Mouse (Mus musculus) CD4-positive, CD25-positive, alpha-beta regulatory T cell, adult 2 months (primary cell): Measurements from ENCODE around the gene Ppp1r9a.

ENCODE experiments used
- DNase-seq: peaks from one replicate; pipeline ENCODE4 v3.0.0-alpha.2; 2012; ENCODE audit warnings: low read depth, low spot score

The Ppp1r9a gene

GRCm38 (mm10) chr6:5198590-5198989 lies 295.9 kb downstream of the Ppp1r9a start:
- DNase-seq = no peak

DNA sequence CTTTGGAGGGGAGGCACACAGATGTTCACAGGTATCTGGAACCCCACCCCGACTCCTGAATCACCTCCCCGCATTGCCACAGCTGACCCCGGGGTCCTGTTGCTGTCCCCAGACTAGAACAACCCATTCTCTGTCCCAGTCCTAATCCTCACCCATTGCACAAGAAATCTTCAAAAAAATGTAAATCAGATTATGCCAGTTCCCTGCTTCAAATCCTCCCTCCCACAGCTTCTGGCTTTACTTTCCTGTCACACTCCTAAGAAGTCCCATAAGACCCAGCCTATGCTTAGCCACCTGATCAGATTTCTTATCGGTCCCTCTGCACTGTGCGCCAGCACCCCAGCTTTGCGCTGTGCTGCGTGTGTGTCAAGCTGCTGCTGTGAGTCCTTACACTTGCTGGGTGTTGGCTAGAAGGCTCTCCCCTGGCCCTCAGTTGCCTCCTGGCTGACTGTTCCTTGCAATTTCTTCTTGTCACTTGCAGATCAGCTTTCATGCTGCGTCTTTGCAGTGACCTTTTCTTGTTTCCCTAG lies 296.7 kb downstream of the Ppp1r9a start:
- DNase-seq = no peak

DNA sequence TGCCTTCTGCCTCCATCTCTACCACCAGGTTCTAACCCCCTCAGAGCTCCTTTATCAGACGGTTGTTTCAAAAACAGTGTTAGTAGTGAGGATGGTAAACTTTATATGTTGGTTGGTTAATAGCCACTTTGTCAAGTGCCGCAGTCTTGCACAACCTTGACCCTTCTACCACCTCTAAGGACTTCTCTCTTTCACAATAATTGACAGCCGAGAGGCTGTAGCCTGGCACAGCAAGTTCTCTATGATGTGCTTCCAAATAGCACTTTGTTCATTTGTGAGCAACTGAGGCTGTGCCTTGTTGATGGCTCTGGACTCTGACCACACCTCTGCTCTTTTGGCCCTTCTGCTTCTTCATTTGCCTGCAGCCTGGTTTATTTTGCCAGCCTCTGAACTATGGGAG lies 297.2 kb downstream of the Ppp1r9a start:
- no peak for DNase-seq

DNA sequence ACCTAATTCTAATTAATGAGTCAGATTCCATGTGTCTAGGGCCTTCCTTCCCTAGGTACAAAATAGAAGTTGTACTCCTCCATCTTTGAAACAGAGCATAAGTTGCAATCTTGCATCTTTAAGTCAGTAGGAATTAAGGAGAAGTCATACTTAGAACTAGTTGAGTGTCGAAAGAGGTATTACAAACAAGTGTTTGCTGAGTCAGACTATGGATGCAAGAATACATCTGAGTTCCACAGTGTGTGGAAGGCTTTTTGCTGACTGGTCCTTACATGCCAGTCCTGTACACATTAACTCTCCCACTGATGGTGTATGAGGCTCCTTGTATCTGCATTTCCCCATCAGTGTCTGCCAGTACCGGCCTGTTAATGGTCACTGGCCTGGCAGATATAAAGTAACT lies 305.1 kb downstream of the Ppp1r9a start:
- no peak for DNase-seq
